Mouse (Mus musculus) erythroblast, embryonic 14.5 days (primary cell): ENCODE data around the gene Mrtfa.

ENCODE experiments used
- GATA1 ChIP-seq: IDR thresholded peaks from 2 replicates; pipeline ENCODE4 v1.6.1; 2012; ENCODE audit warnings: low read length, inconsistent platforms, mixed read lengths
- TAL1 ChIP-seq: IDR thresholded peaks from 3 replicates; pipeline ENCODE4 v1.6.1; 2012; ENCODE audit warnings: low read length, inconsistent platforms, mixed read lengths

DNA sequence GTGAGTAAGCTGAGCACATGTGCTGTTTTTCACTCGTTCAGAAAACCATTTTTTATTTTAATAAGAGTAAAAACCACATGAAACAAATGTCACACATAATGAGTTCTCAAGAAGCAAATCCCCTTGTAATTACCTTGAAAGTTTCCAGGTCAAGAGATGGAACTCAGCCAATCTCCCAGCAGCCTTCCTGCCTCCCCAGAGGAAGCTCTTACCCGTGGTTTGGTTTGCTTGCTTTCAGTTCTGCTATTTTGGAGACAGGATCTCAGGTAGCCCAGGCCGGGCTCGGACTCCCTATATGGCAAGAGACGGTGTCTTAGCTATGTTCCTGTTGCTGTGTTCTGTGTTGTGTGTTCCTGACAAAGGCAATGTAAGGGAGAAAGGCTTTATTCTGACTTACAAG lies 19.9 kb upstream of the Mrtfa start:
- TF ChIP-seq TAL1: no peak
- no peak for TF ChIP-seq GATA1
